Mouse (Mus musculus) T-helper 2 cell (primary cell): ENCODE measurements at regions not wholly inside any gene's neighbourhood (a gene's known extent, or its start where the extent isn't known, plus 50 kb on each side); places are given as distances from the start of the nearest gene placed in this dataset.

Experiments used
- in situ Hi-C: fragments of 300-600 bp; cut with MboI, MseI; formaldehyde crosslinking; loops from one replicate; pipeline ENCODE4 v1.15.1; 2025; ENCODE audit warnings: high pct_unique_total_duplicates

- in situ Hi-C loops = no loop called here
Observed at GRCm38 (mm10) chr3:144078198-144078935, 126.7 kb downstream of the Lmo4 start.

GRCm38 (mm10) chr3:144069979-144070540, 135.0 kb downstream of the Lmo4 start:
- in situ Hi-C loops = no loop called here

- in situ Hi-C loops = no loop called here
Observed at GRCm38 (mm10) chr3:144067016-144067415, 138.0 kb downstream of the Lmo4 start.

- in situ Hi-C loops = no loop called here
Observed at GRCm38 (mm10) chr3:144058106-144058505, 146.9 kb downstream of the Lmo4 start.

GRCm38 (mm10) chr3:144050341-144050740, 154.7 kb downstream of the Lmo4 start:
- in situ Hi-C loops = no loop called here

- in situ Hi-C loops = no loop called here
Observed at GRCm38 (mm10) chr3:144049270-144049669, 155.8 kb downstream of the Lmo4 start.

GRCm38 (mm10) chr3:144044366-144044765, 160.7 kb downstream of the Lmo4 start:
- in situ Hi-C loops = no loop called here

GRCm38 (mm10) chr3:144041788-144042187, 163.2 kb downstream of the Lmo4 start:
- in situ Hi-C loops = no loop called here

- in situ Hi-C loops = no loop called here
Observed at GRCm38 (mm10) chr3:144039498-144039897, 165.5 kb downstream of the Lmo4 start.

- in situ Hi-C loops = no loop called here
Observed at GRCm38 (mm10) chr3:144029611-144030010, 175.4 kb downstream of the Lmo4 start.

GRCm38 (mm10) chr3:144029121-144029520, 175.9 kb downstream of the Lmo4 start:
- in situ Hi-C loops = no loop called here

- in situ Hi-C loops = no loop called here
Observed at GRCm38 (mm10) chr3:144027134-144027980, 177.7 kb downstream of the Lmo4 start.

- in situ Hi-C loops = no loop called here
Observed at GRCm38 (mm10) chr3:144025451-144026125, 179.4 kb downstream of the Lmo4 start.

- in situ Hi-C loops = no loop called here
Observed at GRCm38 (mm10) chr3:144024216-144024615, 180.8 kb downstream of the Lmo4 start.

GRCm38 (mm10) chr3:144023058-144023457, 182.0 kb downstream of the Lmo4 start:
- in situ Hi-C loops = no loop called here

GRCm38 (mm10) chr3:144021969-144022368, 183.1 kb downstream of the Lmo4 start:
- in situ Hi-C loops = no loop called here

GRCm38 (mm10) chr3:144020189-144020940, 184.7 kb downstream of the Lmo4 start:
- in situ Hi-C loops = no loop called here

- in situ Hi-C loops = no loop called here
Observed at GRCm38 (mm10) chr3:144019293-144019692, 185.7 kb downstream of the Lmo4 start.

GRCm38 (mm10) chr3:144018559-144018958, 186.5 kb downstream of the Lmo4 start:
- in situ Hi-C loops = no loop called here

- in situ Hi-C loops = no loop called here
Observed at GRCm38 (mm10) chr3:144015236-144015635, 189.8 kb downstream of the Lmo4 start.

- in situ Hi-C loops = no loop called here
Observed at GRCm38 (mm10) chr3:144013481-144014125, 191.4 kb downstream of the Lmo4 start.
